Mouse (Mus musculus) heart, adult 10 weeks (tissue): ENCODE data around the gene Pou5f1. TPM values are rescaled to one million over a fixed set of nuclear protein-coding genes. Genes with fewer than 3 reads are reported as not detected.

Experiments used
- polyA plus RNA-seq: library from polyadenylated mRNA; stranded (reverse); fragments of 350-450 nt; fragmentation: Illumina TruSeq; extraction: RNeasy Lipid Tissue Mini Kit (QIAGEN cat#74804); gene quantifications from one replicate; pipeline ENCODE4 v1.2.3, GENCODE M21; 2014; ENCODE audit warnings: low read depth, low replicate concordance

Pou5f1 gene
- not detected for polyA plus RNA-seq

DNA sequence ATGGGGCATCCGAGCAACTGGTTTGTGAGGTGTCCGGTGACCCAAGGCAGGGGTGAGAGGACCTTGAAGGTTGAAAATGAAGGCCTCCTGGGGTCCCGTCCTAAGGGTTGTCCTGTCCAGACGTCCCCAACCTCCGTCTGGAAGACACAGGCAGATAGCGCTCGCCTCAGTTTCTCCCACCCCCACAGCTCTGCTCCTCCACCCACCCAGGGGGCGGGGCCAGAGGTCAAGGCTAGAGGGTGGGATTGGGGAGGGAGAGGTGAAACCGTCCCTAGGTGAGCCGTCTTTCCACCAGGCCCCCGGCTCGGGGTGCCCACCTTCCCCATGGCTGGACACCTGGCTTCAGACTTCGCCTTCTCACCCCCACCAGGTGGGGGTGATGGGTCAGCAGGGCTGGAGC, at the start of gene Pou5f1:
Gene Pou5f1 (plus strand): TSS at position 243 of the 400 bp plus-strand sequence.

DNA sequence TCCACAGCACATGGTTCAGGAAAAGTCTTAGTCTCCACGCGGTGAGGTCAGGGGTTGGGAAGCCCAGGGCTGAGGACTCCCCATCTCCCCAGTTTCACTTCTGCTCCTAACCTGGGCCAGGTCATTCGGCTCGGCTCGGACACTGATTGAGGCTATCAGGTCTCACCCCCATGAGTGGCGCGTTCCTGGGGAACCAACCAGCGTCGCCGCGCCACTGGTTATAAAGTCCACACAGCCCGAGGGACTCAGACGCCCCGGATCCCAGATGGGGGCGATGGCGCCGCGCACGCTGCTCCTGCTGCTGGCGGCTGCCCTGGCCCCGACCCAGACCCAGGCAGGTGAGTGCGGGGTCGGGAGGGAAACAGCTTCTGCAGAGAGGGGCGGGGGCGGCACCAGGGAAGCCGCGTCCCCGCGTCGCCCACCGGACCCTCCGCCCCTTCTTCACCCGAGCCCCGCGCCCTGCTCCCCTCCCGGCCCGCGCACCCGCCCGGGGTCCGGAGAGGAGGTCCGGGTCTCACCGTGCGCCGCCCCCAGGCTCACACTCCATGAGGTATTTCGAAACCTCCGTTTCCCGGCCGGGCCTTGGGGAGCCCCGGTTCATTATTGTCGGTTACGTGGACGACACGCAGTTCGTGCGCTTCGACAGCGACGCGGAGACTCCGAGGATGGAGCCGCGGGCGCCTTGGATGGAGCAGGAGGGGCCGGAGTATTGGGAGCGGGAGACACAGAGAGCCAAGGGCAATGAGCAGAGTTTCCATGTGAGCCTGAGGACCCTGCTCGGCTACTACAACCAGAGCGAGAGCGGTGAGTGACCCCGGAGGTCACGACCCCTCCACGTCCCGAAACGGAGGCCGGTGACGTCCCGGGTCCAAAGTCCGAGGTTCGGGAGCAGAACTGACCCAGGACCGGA, 35.7 kb upstream of the Pou5f1 start, which contains the start of gene H2-Q10:
Gene H2-Q10 (plus strand): TSS at position 248 of the 910 bp plus-strand sequence.

DNA sequence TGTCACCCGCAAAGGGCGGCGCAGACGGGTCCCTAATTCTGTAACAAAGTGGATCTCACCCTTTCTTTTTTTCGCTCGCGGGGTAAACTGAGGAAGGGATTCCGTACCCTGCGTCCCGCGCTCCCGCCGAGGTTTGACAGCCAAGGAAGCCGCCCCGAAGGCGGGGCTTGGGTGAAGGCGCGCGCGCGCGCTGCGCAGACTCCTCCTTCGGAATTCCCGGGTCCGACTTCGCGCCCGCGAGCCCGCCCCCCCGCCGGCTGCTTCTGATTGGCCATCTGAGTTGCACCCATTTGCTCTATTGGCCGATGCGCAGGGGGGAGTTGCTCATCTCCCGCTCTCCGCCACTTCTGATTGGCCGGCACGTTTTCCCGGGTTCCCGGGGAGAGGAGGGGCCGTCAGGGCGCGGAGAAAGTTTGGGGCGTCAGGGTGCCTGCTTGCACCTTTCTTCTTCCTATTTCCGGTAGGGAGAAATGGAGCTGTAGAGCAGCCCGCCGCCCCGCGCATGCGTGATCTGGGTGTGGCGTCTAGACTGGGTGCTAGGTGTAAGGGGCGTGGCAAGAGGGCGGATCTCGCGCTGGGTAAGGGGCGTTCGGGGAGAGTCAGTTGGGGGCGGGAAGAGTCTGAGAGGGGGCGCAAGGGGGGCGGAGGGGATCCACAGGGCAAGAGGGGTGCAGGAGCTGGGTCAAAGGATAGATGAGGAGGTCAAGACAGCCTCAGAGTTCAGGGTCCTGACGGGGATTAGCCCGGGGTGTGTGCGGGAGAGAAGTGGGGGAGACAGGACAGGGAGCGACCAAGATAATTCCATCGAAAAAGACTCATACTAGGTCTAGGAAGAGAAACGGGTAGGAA, 11.1 kb downstream of the Pou5f1 start, which contains the start of the genes Tcf19 and Cchcr1:
Gene Tcf19 (minus strand): TSS at position 173 of the 849 bp plus-strand sequence.
Gene Cchcr1 (plus strand): TSS at position 449 of the 849 bp plus-strand sequence.

DNA sequence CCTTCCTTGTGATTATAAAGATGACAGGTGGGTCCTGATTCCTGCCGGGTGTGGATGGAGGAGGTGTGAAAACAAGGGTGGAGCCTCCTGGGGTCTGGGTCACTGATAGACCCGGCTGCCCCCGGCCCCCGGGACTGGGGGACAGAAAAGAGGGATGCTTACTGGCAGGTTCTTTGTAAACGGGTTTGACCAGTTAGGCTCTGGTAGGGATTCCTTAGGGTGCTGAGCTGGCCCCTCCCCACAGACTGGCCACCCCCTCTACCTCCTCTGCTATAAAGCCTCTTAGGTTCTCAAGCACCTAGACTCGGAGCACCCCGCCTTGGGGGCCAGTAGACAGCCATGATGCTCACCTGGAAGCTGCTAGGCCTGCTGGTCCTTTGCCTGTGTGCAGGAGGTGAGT, 27.1 kb downstream of the Pou5f1 start, which contains the start of gene Psors1c2:
Gene Psors1c2 (plus strand): TSS at position 301 of the 400 bp plus-strand sequence.

DNA sequence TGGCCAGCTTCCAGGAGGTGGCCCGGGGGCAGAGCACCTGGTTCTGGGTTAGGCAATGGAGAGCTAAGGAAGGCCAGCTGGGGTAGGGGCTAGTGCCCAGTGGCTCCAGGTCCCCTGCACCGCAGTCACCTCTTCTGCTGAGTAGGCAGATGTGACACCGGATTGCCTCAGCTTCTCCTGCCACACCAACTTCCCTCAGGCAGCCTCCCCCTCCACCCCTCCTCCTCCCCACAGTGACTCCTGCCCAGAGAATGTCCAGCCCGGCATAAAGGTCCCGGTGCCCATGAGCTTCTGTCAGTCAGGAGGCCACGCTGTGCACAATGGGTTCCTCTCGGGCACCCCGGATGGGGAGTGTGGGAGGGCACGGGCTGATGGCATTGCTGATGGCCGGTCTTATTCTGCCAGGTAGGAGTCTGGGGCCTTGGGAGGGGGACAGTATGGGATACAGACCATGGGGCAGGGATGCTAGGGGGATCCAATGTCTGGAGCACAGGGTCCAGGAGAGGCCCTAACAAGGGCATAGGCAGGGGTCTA, 46.1 kb downstream of the Pou5f1 start, which contains the start of gene Cdsn:
Gene Cdsn (plus strand): TSS at position 248 of the 534 bp plus-strand sequence.

Other genes with a start within 250 kb of the Pou5f1 start
- 162 TPM for gene H2-D1, start 243.3 kb upstream of the Pou5f1 start, polyA plus RNA-seq
- not detected for gene H2-Q1, start 185.6 kb upstream of the Pou5f1 start, polyA plus RNA-seq
- gene H2-Q2, start 163.8 kb upstream of the Pou5f1 start, polyA plus RNA-seq, result 0.50 TPM
- 29.8 TPM for gene H2-Q4, start 126.4 kb upstream of the Pou5f1 start, polyA plus RNA-seq
- gene H2-Q6, start 81.2 kb upstream of the Pou5f1 start, polyA plus RNA-seq, result 6.8 TPM
- gene H2-Q7, start 66.9 kb upstream of the Pou5f1 start, polyA plus RNA-seq, result 9.3 TPM
- gene H2-Q10, start 35.9 kb upstream of the Pou5f1 start, polyA plus RNA-seq, result 1.7 TPM
- 2.4 TPM for gene Tcf19, start 10.8 kb downstream of the Pou5f1 start, polyA plus RNA-seq
- gene Cchcr1, start 11.1 kb downstream of the Pou5f1 start, polyA plus RNA-seq, result 3.0 TPM
- 0.60 TPM for gene Psors1c2, start 27.2 kb downstream of the Pou5f1 start, polyA plus RNA-seq
- 0.47 TPM for gene Cdsn, start 46.1 kb downstream of the Pou5f1 start, polyA plus RNA-seq
- gene 2300002M23Rik, start 61.4 kb downstream of the Pou5f1 start, polyA plus RNA-seq, result not detected
- not detected for gene Sfta2, start 95.5 kb downstream of the Pou5f1 start, polyA plus RNA-seq
- gene Gm9573, start 120.6 kb downstream of the Pou5f1 start, polyA plus RNA-seq, result not detected
- gene Mucl3, start 137.7 kb downstream of the Pou5f1 start, polyA plus RNA-seq, result not detected
- gene Vars2, start 161.6 kb downstream of the Pou5f1 start, polyA plus RNA-seq, result 18.8 TPM
- 17.7 TPM for gene Gtf2h4, start 167.7 kb downstream of the Pou5f1 start, polyA plus RNA-seq
- 21.4 TPM for gene Ddr1, start 198.6 kb downstream of the Pou5f1 start, polyA plus RNA-seq